Mouse (Mus musculus): ENCODE results near the gene Spdya. TPM values are rescaled to one million over a fixed set of nuclear protein-coding genes. Genes with fewer than 3 reads are reported as not detected.

The Spdya gene
- polyA plus RNA-seq, 1 experiment = 0.07 TPM

DNA sequence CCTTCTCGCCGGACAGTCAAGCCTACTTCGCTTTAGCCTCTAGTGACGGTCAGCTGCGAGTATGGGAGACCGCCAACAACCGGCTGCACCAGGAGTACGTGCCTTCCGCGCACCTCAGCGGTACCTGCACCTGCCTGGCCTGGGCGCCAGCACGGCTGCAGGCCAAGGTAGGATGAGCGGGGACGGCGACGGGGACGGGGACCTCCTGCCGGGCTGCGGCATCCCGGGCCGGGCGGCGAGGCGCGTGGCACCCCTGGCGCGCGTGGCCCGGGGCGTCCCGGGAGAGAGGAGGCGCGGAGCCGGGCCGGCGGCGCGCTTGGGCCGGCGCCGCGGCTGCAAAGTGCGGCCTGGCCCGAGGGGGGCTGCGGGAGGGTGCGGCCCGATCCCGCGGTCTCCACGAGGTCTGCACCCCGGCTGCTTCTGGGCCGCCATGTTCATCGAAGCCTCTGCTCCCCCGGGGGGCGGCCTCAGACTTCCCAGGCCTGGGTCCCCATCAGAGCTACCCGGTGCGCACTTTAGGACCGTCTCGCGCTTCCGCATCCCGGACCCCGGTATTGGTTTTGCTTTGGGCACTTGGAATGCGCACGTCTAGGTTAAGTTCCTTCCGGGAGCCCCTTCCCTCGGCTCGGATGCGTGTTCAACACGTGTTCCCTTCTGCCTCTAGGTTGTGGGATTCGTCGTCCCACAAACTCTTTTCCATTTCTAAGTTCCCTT, 64.6 kb downstream of the Spdya start:
- peaks cover 59% of the 10 kb centered on the region for H3K79me2 ChIP-seq (ENCODE audit: control insufficient read depth, insufficient read depth)
- H3K4me3 ChIP-seq (ENCODE audit: insufficient read depth, poor library complexity, severe bottlenecking) = peak overlapping the region; percentile 89
- H3ac ChIP-seq (ENCODE audit: control insufficient read depth, insufficient read length, low read depth) = peak overlapping the region; percentile 70
- peaks cover 32% of the 10 kb centered on the region for H3K36me3 ChIP-seq (ENCODE audit: control insufficient read depth, insufficient read depth)
- H3K79me3 ChIP-seq (ENCODE audit: low read depth) = peaks cover 53% of the 10 kb centered on the region
- TF ChIP-seq MAX (IDR thresholded peaks at IDR 0.05) (peak; percentile 83), USF1 (IDR thresholded peaks at IDR 0.05; ENCODE audit: low read depth) (no peak)
- no peaks in the 10 kb centered on the region for H3K27me3 ChIP-seq (ENCODE audit: control insufficient read depth, insufficient read depth, insufficient read length)

DNA sequence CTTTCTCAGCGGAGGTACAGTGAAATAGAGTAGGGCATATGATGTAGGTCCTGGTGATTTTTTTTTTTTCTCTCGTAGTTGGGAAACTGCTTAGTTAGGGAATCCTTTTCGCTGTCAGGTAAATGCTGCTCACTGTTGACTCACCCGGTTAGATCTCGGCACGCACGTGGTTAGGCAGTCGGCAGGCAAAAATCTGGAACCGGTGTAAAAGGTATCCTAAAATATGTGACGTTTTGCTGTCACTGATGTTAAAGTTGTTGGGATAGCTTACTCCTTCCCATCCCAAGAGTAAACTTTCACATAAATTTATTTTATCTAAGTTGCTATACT, 65.1 kb downstream of the Spdya start:
- Histone ChIP-seq H3ac (ENCODE audit: control insufficient read depth, insufficient read length, low read depth) (peak overlapping the region; percentile 70), H3K79me2 (ENCODE audit: control insufficient read depth, insufficient read depth) (peaks cover 64% of the 10 kb centered on the region), H3K27me3 (ENCODE audit: control insufficient read depth, insufficient read depth, insufficient read length) (no peaks in the 10 kb centered on the region), H3K4me3 (ENCODE audit: insufficient read depth, poor library complexity, severe bottlenecking) (peak overlapping the region; percentile 89), H3K36me3 (ENCODE audit: control insufficient read depth, insufficient read depth) (peaks cover 32% of the 10 kb centered on the region), H3K79me3 (ENCODE audit: low read depth) (peaks cover 58% of the 10 kb centered on the region)
- TF ChIP-seq MAX (IDR thresholded peaks at IDR 0.05) (peak; percentile 57), MYOG (IDR thresholded peaks at IDR 0.05; ENCODE audit: control insufficient read depth, extremely low read depth, insufficient read length) (no peak), CTCF (IDR thresholded peaks at IDR 0.05; ENCODE audit: control insufficient read depth, insufficient read depth, insufficient read length) (no peak), USF1 (IDR thresholded peaks at IDR 0.05; ENCODE audit: low read depth) (no peak), CEBPB (IDR thresholded peaks at IDR 0.05; ENCODE audit: low read depth) (no peak)

DNA sequence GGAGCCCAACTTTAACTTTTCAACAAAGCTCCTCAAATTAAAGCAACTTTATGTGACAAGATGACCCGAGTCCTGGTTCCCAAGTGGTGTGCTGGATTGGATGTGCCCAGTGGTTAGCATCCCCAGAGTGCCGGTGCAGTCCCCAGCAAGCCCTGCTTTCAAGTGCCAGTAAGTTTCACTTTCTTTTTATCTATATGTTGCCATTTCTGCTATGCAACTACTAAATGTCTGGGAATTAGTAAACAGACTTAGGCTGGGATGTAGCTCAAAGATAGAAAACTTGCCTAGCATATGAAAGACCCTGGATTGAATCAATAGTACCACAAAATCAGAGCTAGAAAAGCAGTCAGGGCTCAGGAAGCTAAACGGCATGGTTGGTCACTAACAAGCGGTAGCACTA, 66.1 kb downstream of the Spdya start:
- Histone ChIP-seq H3K4me3 (ENCODE audit: insufficient read depth, poor library complexity, severe bottlenecking) (no peak overlapping the region), H3ac (ENCODE audit: control insufficient read depth, insufficient read length, low read depth) (no peak overlapping the region), H3K79me2 (ENCODE audit: control insufficient read depth, insufficient read depth) (peaks cover 74% of the 10 kb centered on the region), H3K36me3 (ENCODE audit: control insufficient read depth, insufficient read depth) (peaks cover 32% of the 10 kb centered on the region), H3K27me3 (ENCODE audit: control insufficient read depth, insufficient read depth, insufficient read length) (no peaks in the 10 kb centered on the region), H3K79me3 (ENCODE audit: low read depth) (peaks cover 68% of the 10 kb centered on the region)
- TF ChIP-seq CTCF (IDR thresholded peaks at IDR 0.05; ENCODE audit: control insufficient read depth, insufficient read depth, insufficient read length) (no peak), CEBPB (IDR thresholded peaks at IDR 0.05; ENCODE audit: low read depth) (no peak), MAX (IDR thresholded peaks at IDR 0.05) (no peak), MYOD1 (IDR thresholded peaks at IDR 0.05; ENCODE audit: control insufficient read depth, insufficient read length, low read depth) (no peak), MYOG (IDR thresholded peaks at IDR 0.05; ENCODE audit: control insufficient read depth, extremely low read depth, insufficient read length) (no peak)

DNA sequence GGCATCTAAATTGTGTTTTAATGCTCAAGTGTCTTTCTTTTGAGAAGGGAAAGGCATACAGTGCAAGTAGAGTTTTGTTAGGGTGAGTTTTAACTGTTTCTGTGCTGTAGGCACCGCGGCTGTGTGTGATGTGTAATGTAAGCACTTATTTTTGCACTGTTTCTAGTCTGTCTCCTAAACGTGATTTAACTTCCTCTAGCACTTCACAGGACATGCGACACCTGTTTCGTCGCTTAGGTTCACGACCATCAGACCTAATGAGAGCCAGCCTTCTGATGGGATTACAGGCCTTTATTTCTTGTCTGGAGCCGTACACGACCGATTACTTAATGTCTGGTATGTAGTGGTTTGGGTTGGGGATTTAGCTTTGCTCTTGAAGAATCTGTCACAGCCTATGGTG, 79.9 kb downstream of the Spdya start:
- Histone ChIP-seq H3K79me3 (ENCODE audit: low read depth) (peaks cover 79% of the 10 kb centered on the region), H3K36me3 (ENCODE audit: control insufficient read depth, insufficient read depth) (peaks cover 95% of the 10 kb centered on the region), H3ac (ENCODE audit: control insufficient read depth, insufficient read length, low read depth) (no peak overlapping the region), H3K79me2 (ENCODE audit: control insufficient read depth, insufficient read depth) (peaks cover 99% of the 10 kb centered on the region), H3K4me3 (ENCODE audit: insufficient read depth, poor library complexity, severe bottlenecking) (no peak overlapping the region), H3K27me3 (ENCODE audit: control insufficient read depth, insufficient read depth, insufficient read length) (no peaks in the 10 kb centered on the region)
- TF ChIP-seq USF1 (IDR thresholded peaks at IDR 0.05; ENCODE audit: low read depth) = no peak
- TF ChIP-seq CEBPB (IDR thresholded peaks at IDR 0.05; ENCODE audit: low read depth) = no peak
- no peak for TF ChIP-seq FOSL1 (IDR thresholded peaks at IDR 0.05; ENCODE audit: insufficient read depth, low read length, poor library complexity, severe bottlenecking)
- no peak for TF ChIP-seq MYOG (IDR thresholded peaks at IDR 0.05; ENCODE audit: control insufficient read depth, extremely low read depth, insufficient read length)
- no peak for TF ChIP-seq MAX (IDR thresholded peaks at IDR 0.05)
- no peak for TF ChIP-seq MYOD1 (IDR thresholded peaks at IDR 0.05; ENCODE audit: control insufficient read depth, insufficient read length, low read depth)
- no peak for TF ChIP-seq CTCF (IDR thresholded peaks at IDR 0.05; ENCODE audit: control insufficient read depth, insufficient read depth, insufficient read length)

- peaks cover 78% of the 10 kb centered on the region for H3K79me3 ChIP-seq (ENCODE audit: low read depth)
- no peaks in the 10 kb centered on the region for H3K27me3 ChIP-seq (ENCODE audit: control insufficient read depth, insufficient read depth, insufficient read length)
- no peak overlapping the region for H3K4me3 ChIP-seq (ENCODE audit: insufficient read depth, poor library complexity, severe bottlenecking)
- TF ChIP-seq CEBPB (IDR thresholded peaks at IDR 0.05; ENCODE audit: low read depth) = no peak
- no peak for TF ChIP-seq CTCF (IDR thresholded peaks at IDR 0.05; ENCODE audit: control insufficient read depth, insufficient read depth, insufficient read length)
- no peak for TF ChIP-seq MYOD1 (IDR thresholded peaks at IDR 0.05; ENCODE audit: control insufficient read depth, insufficient read length, low read depth)
- TF ChIP-seq FOSL1 (IDR thresholded peaks at IDR 0.05; ENCODE audit: insufficient read depth, low read length, poor library complexity, severe bottlenecking) = no peak
- no peak overlapping the region for H3ac ChIP-seq (ENCODE audit: control insufficient read depth, insufficient read length, low read depth)
- H3K36me3 ChIP-seq (ENCODE audit: control insufficient read depth, insufficient read depth) = peaks cover 95% of the 10 kb centered on the region
- peaks cover 99% of the 10 kb centered on the region for H3K79me2 ChIP-seq (ENCODE audit: control insufficient read depth, insufficient read depth)
Measured at GRCm38 (mm10) chr17:71633350-71633749, 81.5 kb downstream of the Spdya start.

- H3K79me3 ChIP-seq (ENCODE audit: low read depth) = peaks cover 73% of the 10 kb centered on the region
- peaks cover 98% of the 10 kb centered on the region for H3K79me2 ChIP-seq (ENCODE audit: control insufficient read depth, insufficient read depth)
- H3K36me3 ChIP-seq (ENCODE audit: control insufficient read depth, insufficient read depth) = peaks cover 97% of the 10 kb centered on the region
- H3K27me3 ChIP-seq (ENCODE audit: control insufficient read depth, insufficient read depth, insufficient read length) = no peaks in the 10 kb centered on the region
- TF ChIP-seq CTCF (IDR thresholded peaks at IDR 0.05; ENCODE audit: control insufficient read depth, insufficient read depth, insufficient read length) = no peak
- no peak for TF ChIP-seq USF1 (IDR thresholded peaks at IDR 0.05; ENCODE audit: low read depth)
- no peak for TF ChIP-seq MAX (IDR thresholded peaks at IDR 0.05)
- TF ChIP-seq MYOD1 (IDR thresholded peaks at IDR 0.05; ENCODE audit: control insufficient read depth, insufficient read length, low read depth) = no peak
- no peak for TF ChIP-seq CEBPB (IDR thresholded peaks at IDR 0.05; ENCODE audit: low read depth)
- no peak for TF ChIP-seq MYOG (IDR thresholded peaks at IDR 0.05; ENCODE audit: control insufficient read depth, extremely low read depth, insufficient read length)
- no peak for TF ChIP-seq FOSL1 (IDR thresholded peaks at IDR 0.05; ENCODE audit: insufficient read depth, low read length, poor library complexity, severe bottlenecking)
- H3K4me3 ChIP-seq (ENCODE audit: insufficient read depth, poor library complexity, severe bottlenecking) = no peak overlapping the region
- no peak overlapping the region for H3ac ChIP-seq (ENCODE audit: control insufficient read depth, insufficient read length, low read depth)
Measured at GRCm38 (mm10) chr17:71636786-71637185, 84.9 kb downstream of the Spdya start.

Data from C2C12 (cell line).